Mouse (Mus musculus): ENCODE data around the gene Shisa7.

GRCm38 (mm10) chr7:4795767-4796433 lies 48.6 kb downstream of the Shisa7 start:
- TF ChIP-seq CTCF (IDR thresholded peaks at IDR 0.05; ENCODE audit: borderline replicate concordance, control insufficient read depth, extremely low read depth, insufficient read depth, low read length, poor library complexity) (no peak), POLR2A (IDR thresholded peaks at IDR 0.05; ENCODE audit: control insufficient read depth, extremely low read depth, insufficient read depth, low read length, poor library complexity) (no peak)
